Mouse (Mus musculus) induced T-regulatory cell, adult 2 months (primary cell): ENCODE results near the gene Nav3.
"Not testable (repeated sequence)": the region's sequence is repeated elsewhere in the genome, so short reads cannot be mapped to it uniquely, and the experiment has no call there.

ENCODE experiments used
- DNase-seq: peaks from one replicate; pipeline ENCODE4 v3.0.0-alpha.2; 2012; ENCODE audit warnings: low read depth

Nav3 gene

GRCm38 (mm10) chr10:110076575-110076974, 379.4 kb downstream of the Nav3 start:
- DNase-seq = no peak

GRCm38 (mm10) chr10:110072355-110072754, 383.6 kb downstream of the Nav3 start:
- no peak for DNase-seq

- DNase-seq = no peak
These were observed 394.8 kb downstream of the Nav3 start for GRCm38 (mm10) chr10:110061166-110061565.

GRCm38 (mm10) chr10:110037547-110037946, 418.5 kb downstream of the Nav3 start:
- no peak for DNase-seq

GRCm38 (mm10) chr10:110034582-110035099, 421.4 kb downstream of the Nav3 start:
- no peak for DNase-seq

GRCm38 (mm10) chr10:110024897-110025296, 431.1 kb downstream of the Nav3 start:
- DNase-seq = not testable (repeated sequence)

- no peak for DNase-seq
These were observed 433.9 kb downstream of the Nav3 start for GRCm38 (mm10) chr10:110022100-110022499.

- no peak for DNase-seq
These were observed 436.6 kb downstream of the Nav3 start for GRCm38 (mm10) chr10:110019266-110019866.

- DNase-seq = not testable (repeated sequence)
These were observed 454.7 kb downstream of the Nav3 start for GRCm38 (mm10) chr10:110001328-110001727.

GRCm38 (mm10) chr10:110000755-110001247, 455.2 kb downstream of the Nav3 start:
- DNase-seq = no peak

- DNase-seq = no peak
These were observed 456.1 kb downstream of the Nav3 start for GRCm38 (mm10) chr10:109999904-110000303.

- no peak for DNase-seq
These were observed 461.7 kb downstream of the Nav3 start for GRCm38 (mm10) chr10:109994302-109994701.

GRCm38 (mm10) chr10:109985824-109986485, 470.0 kb downstream of the Nav3 start:
- DNase-seq = no peak

- DNase-seq = no peak
These were observed 479.7 kb downstream of the Nav3 start for GRCm38 (mm10) chr10:109976351-109976750.

- no peak for DNase-seq
These were observed 481.8 kb downstream of the Nav3 start for GRCm38 (mm10) chr10:109974177-109974576.

- DNase-seq = no peak
These were observed 482.5 kb downstream of the Nav3 start for GRCm38 (mm10) chr10:109973483-109973882.

GRCm38 (mm10) chr10:109950296-109950695, 505.7 kb downstream of the Nav3 start:
- no peak for DNase-seq

- DNase-seq = no peak
These were observed 526.7 kb downstream of the Nav3 start for GRCm38 (mm10) chr10:109929319-109929622.

- no peak for DNase-seq
These were observed 527.3 kb downstream of the Nav3 start for GRCm38 (mm10) chr10:109928547-109929318.

GRCm38 (mm10) chr10:109926149-109926548, 529.9 kb downstream of the Nav3 start:
- DNase-seq = no peak

- DNase-seq = no peak
These were observed 531.9 kb downstream of the Nav3 start for GRCm38 (mm10) chr10:109924136-109924535.

GRCm38 (mm10) chr10:109921368-109921767, 534.6 kb downstream of the Nav3 start:
- no peak for DNase-seq
